Comparison of ENCODE assay signal across 8 mouse cellular contexts in genomic region chr2:135957689-135958088, GRCm38 (mm10).
A peak's percentile ranks its signal among the peaks of the same experiment; 100 is the strongest.
DNase-seq lines count a peak whose midpoint lies in the region; ATAC-seq and TF ChIP-seq lines count a peak whose summit lies in the region.

No protein-coding gene starts in this region.

- peak; percentile 74 for ATAC-seq in Patski
- peak; percentile 48; the same call in 1 of the 2 replicates for ATAC-seq in intestine, embryonic 14.5 days (replicated peaks; ENCODE audit: low FRiP score, low TSS enrichment, low read depth)
- ATAC-seq in midbrain, embryonic 11.5 days (ENCODE audit: low FRiP score) = peak; percentile 81

- H3K27ac ChIP-seq in intestine, embryonic 14.5 days (ENCODE audit: low read depth) = no peak overlapping the region
- H3K27ac ChIP-seq in midbrain, embryonic 11.5 days (ENCODE audit: low read depth, low read length) = no peak overlapping the region

- no peak overlapping the region for H3K9ac ChIP-seq in intestine, embryonic 14.5 days (ENCODE audit: low read length)
- no peak overlapping the region for H3K9ac ChIP-seq in midbrain, embryonic 11.5 days (ENCODE audit: low read length)

- CTCF ChIA-PET in Patski (lab: Charles Lee) = interaction anchor here (0.6 to 1.7 kb wide), 14 partner anchors 9 to 602 kb away, joined by 3 to 12 read pairs (median 4); no protein-coding TSS in a partner anchor

- H3K9me3 ChIP-seq in intestine, embryonic 14.5 days (ENCODE audit: control insufficient read depth, low read length) = no peaks in the 10 kb centered on the region
- H3K9me3 ChIP-seq in midbrain, embryonic 11.5 days (ENCODE audit: control insufficient read depth, low read length) = no peaks in the 10 kb centered on the region

- in situ Hi-C loops in Patski (cut with MboI; ENCODE audit: low pct_unique_long_range_greater_than_20kb) = no loop called here

- 0 out of 2 replicates have a peak, but pooled peaks cover 4% of the 10 kb centered on the region for H3K4me1 ChIP-seq in intestine, embryonic 14.5 days (replicated peaks; ENCODE audit: control insufficient read depth, insufficient read depth, low read length)
- H3K4me1 ChIP-seq in midbrain, embryonic 11.5 days (ENCODE audit: control insufficient read depth, insufficient read depth, low read length) = no peaks in the 10 kb centered on the region

- intact Hi-C loops in left cerebral cortex, postnatal 36 days (cut with DNase I) = no loop called here

- POLR2A ChIA-PET in Patski (lab: Charles Lee) = interaction anchor here (0.6 to 0.8 kb wide), 3 partner anchors 10 to 593 kb away, joined by 3 read pairs; no protein-coding TSS in a partner anchor

- DNase-seq in 3T3-L1 (ENCODE audit: low read depth, low spot score) = peak; percentile 82
- DNase-seq in Patski (ENCODE audit: low read depth, low spot score) = no peak
- peak; percentile 76 to 85 for DNase-seq in cerebellum, postnatal 25 days
- peak; percentile 26 to 55 for DNase-seq in frontal cortex, postnatal 25 days (ENCODE audit: low spot score in 2 of 2)
- DNase-seq in intestine, embryonic 14.5 days (ENCODE audit: low spot score) = peak; percentile 85
- DNase-seq in left cerebral cortex, postnatal 36 days (ENCODE audit: low spot score in 2 of 2) = peak; percentile 60 to 62
- peak; percentile 95 for DNase-seq in midbrain, embryonic 11.5 days (ENCODE audit: low spot score, missing footprints)
- DNase-seq in spleen, postnatal 10 days (ENCODE audit: low spot score in 2 of 2) = peak; percentile 11 to 55

- H3K27me3 ChIP-seq in Patski = no peaks in the 10 kb centered on the region
- no peaks in the 10 kb centered on the region for H3K27me3 ChIP-seq in intestine, embryonic 14.5 days (replicated peaks; ENCODE audit: control insufficient read depth, insufficient read depth, low read length)
- H3K27me3 ChIP-seq in midbrain, embryonic 11.5 days (ENCODE audit: control insufficient read depth, insufficient read depth, low read length) = no peaks in the 10 kb centered on the region

- peak; percentile 92 for TF ChIP-seq CTCF in Patski (IDR thresholded peaks at IDR 0.05)

- no peak overlapping the region for H3K4me3 ChIP-seq in intestine, embryonic 14.5 days (ENCODE audit: low read depth, low read length)
- H3K4me3 ChIP-seq in midbrain, embryonic 11.5 days (ENCODE audit: low read depth, low read length) = no peak overlapping the region

- H3K36me3 ChIP-seq in intestine, embryonic 14.5 days (ENCODE audit: control insufficient read depth, insufficient read depth, low read length) = no peaks in the 10 kb centered on the region
- no peaks in the 10 kb centered on the region for H3K36me3 ChIP-seq in midbrain, embryonic 11.5 days (ENCODE audit: control insufficient read depth, insufficient read depth, low read length)

- 25% methylated on average over 7 of the region's 7 CpGs for WGBS in intestine, embryonic 14.5 days
- 36% methylated on average over 7 of the region's 7 CpGs for WGBS in midbrain, embryonic 11.5 days

- H3K4me2 ChIP-seq in intestine, embryonic 14.5 days (ENCODE audit: low read length) = no peak overlapping the region
- no peak overlapping the region for H3K4me2 ChIP-seq in midbrain, embryonic 11.5 days
